Mouse (Mus musculus): Measurements from ENCODE around the gene Pdzd7. TPM values are rescaled to one million over a fixed set of nuclear protein-coding genes. Genes with fewer than 3 reads are reported as not detected.
"Not testable (repeated sequence)": the region's sequence is repeated elsewhere in the genome, so short reads cannot be mapped to it uniquely, and the experiment has no call there.

The Pdzd7 gene
- polyA plus RNA-seq, 1 experiment from 2014 or later: not detected

GRCm38 (mm10) chr19:45044389-45044927 lies 1.1 kb downstream of the Pdzd7 start:
- Histone ChIP-seq H3K36me3 (peaks cover 4% of the 10 kb centered on the region; the same call in 1 of the 2 replicates), H3K27ac (replicated peaks) (no peak overlapping the region), H3K9ac (no peak overlapping the region), H3K4me2 (no peak overlapping the region), H3K4me3 (no peak overlapping the region), H3K27me3 (replicated peaks) (peaks cover 76% of the 10 kb centered on the region), H3K9me3 (no peaks in the 10 kb centered on the region), H3K4me1 (peaks cover 28% of the 10 kb centered on the region)
- 54% methylated on average over 11 of the region's 11 CpGs for WGBS
- no peak for ATAC-seq (ENCODE audit: extremely low read depth, insufficient number of reproducible peaks, low FRiP score, low TSS enrichment)

- no peaks in the 10 kb centered on the region for H3K36me3 ChIP-seq
- no peaks in the 10 kb centered on the region for H3K9me3 ChIP-seq
- no peak for ATAC-seq (ENCODE audit: extremely low read depth, insufficient number of reproducible peaks, low FRiP score, low TSS enrichment)
- WGBS: 32% methylated on average over 13 of the region's 13 CpGs
- H3K4me2 ChIP-seq: no peak overlapping the region
- no peaks in the 10 kb centered on the region for H3K4me1 ChIP-seq
- no peak overlapping the region for H3K9ac ChIP-seq
- no peak overlapping the region for H3K4me3 ChIP-seq
- H3K27ac ChIP-seq (replicated peaks): no peak overlapping the region
- H3K27me3 ChIP-seq (replicated peaks): peaks cover 97% of the 10 kb centered on the region
These were observed 5.3 kb downstream of the Pdzd7 start for GRCm38 (mm10) chr19:45040214-45040613.

- not testable (repeated sequence) for H3K4me3 ChIP-seq; H3K27ac ChIP-seq (replicated peaks); H3K36me3 ChIP-seq; H3K9me3 ChIP-seq; H3K4me2 ChIP-seq; H3K9ac ChIP-seq; H3K4me1 ChIP-seq; ATAC-seq (ENCODE audit: extremely low read depth, insufficient number of reproducible peaks, low FRiP score, low TSS enrichment)
- H3K27me3 ChIP-seq (replicated peaks): peaks cover 78% of the 10 kb centered on the region
- 85% methylated on average over 7 of the region's 7 CpGs for WGBS
These were observed 7.3 kb downstream of the Pdzd7 start for GRCm38 (mm10) chr19:45038198-45038597.

GRCm38 (mm10) chr19:45036867-45037266 lies 8.7 kb downstream of the Pdzd7 start:
- ATAC-seq (ENCODE audit: extremely low read depth, insufficient number of reproducible peaks, low FRiP score, low TSS enrichment): no peak
- Histone ChIP-seq H3K4me1 (peaks cover 14% of the 10 kb centered on the region), H3K9me3 (no peaks in the 10 kb centered on the region), H3K27ac (replicated peaks) (no peak overlapping the region), H3K36me3 (no peaks in the 10 kb centered on the region), H3K4me3 (no peak overlapping the region), H3K9ac (no peak overlapping the region), H3K4me2 (no peak overlapping the region), H3K27me3 (replicated peaks) (peaks cover 64% of the 10 kb centered on the region)
- 28% methylated on average over 16 of the region's 16 CpGs for whole genome bisulfite sequencing

- Histone ChIP-seq H3K4me3 (no peak overlapping the region), H3K27ac (replicated peaks) (peak overlapping the region; percentile 48; the same call in 1 of the 2 replicates), H3K9me3 (no peaks in the 10 kb centered on the region), H3K9ac (peak overlapping the region; percentile 62), H3K27me3 (replicated peaks) (peaks cover 24% of the 10 kb centered on the region), H3K36me3 (peaks cover 11% of the 10 kb centered on the region), H3K4me2 (0 out of 2 replicates have a peak overlapping the region, but pooled peaks have one; percentile 2), H3K4me1 (peaks cover 34% of the 10 kb centered on the region)
- WGBS: 43% methylated on average over 17 of the region's 17 CpGs
- no peak for ATAC-seq (ENCODE audit: extremely low read depth, insufficient number of reproducible peaks, low FRiP score, low TSS enrichment)
These were observed 12.8 kb downstream of the Pdzd7 start for GRCm38 (mm10) chr19:45032570-45033332.

GRCm38 (mm10) chr19:45031780-45032179 lies 13.7 kb downstream of the Pdzd7 start:
- no peak for ATAC-seq (ENCODE audit: extremely low read depth, insufficient number of reproducible peaks, low FRiP score, low TSS enrichment)
- WGBS: 24% methylated on average over 4 of the region's 4 CpGs
- Histone ChIP-seq H3K27ac (replicated peaks) (no peak overlapping the region), H3K9me3 (no peaks in the 10 kb centered on the region), H3K4me2 (no peak overlapping the region), H3K9ac (no peak overlapping the region; the same call in 1 of the 2 replicates), H3K27me3 (replicated peaks) (peaks cover 16% of the 10 kb centered on the region), H3K4me1 (peaks cover 37% of the 10 kb centered on the region), H3K36me3 (peaks cover 21% of the 10 kb centered on the region), H3K4me3 (no peak overlapping the region)

GRCm38 (mm10) chr19:45030746-45031693 lies 14.5 kb downstream of the Pdzd7 start:
- WGBS: 36% methylated on average over 20 of the region's 20 CpGs

GRCm38 (mm10) chr19:45030111-45030510 lies 15.4 kb downstream of the Pdzd7 start:
- H3K27ac ChIP-seq (replicated peaks): 0 out of 2 replicates have a peak overlapping the region, but pooled peaks have one; percentile 8
- H3K4me2 ChIP-seq: peak overlapping the region; percentile 66
- H3K4me1 ChIP-seq: peaks cover 37% of the 10 kb centered on the region
- H3K9me3 ChIP-seq: no peaks in the 10 kb centered on the region
- H3K27me3 ChIP-seq (replicated peaks): no peaks in the 10 kb centered on the region
- peak overlapping the region; percentile 68 for H3K9ac ChIP-seq
- no peak for ATAC-seq (ENCODE audit: extremely low read depth, insufficient number of reproducible peaks, low FRiP score, low TSS enrichment)
- no peak overlapping the region for H3K4me3 ChIP-seq
- peaks cover 38% of the 10 kb centered on the region for H3K36me3 ChIP-seq
- WGBS: 27% methylated on average over 8 of the region's 8 CpGs

More at GRCm38 (mm10) chr19:45030746-45031693, 14.5 kb downstream of the Pdzd7 start:
- peaks cover 29% of the 10 kb centered on the region for H3K36me3 ChIP-seq
- H3K4me1 ChIP-seq: peaks cover 37% of the 10 kb centered on the region
- peak overlapping the region; percentile 68 for H3K9ac ChIP-seq
- peaks cover 9% of the 10 kb centered on the region for H3K27me3 ChIP-seq (replicated peaks)
- no peaks in the 10 kb centered on the region for H3K9me3 ChIP-seq
- H3K27ac ChIP-seq (replicated peaks): no peak overlapping the region
- no peak for ATAC-seq (ENCODE audit: extremely low read depth, insufficient number of reproducible peaks, low FRiP score, low TSS enrichment)
- peak overlapping the region; percentile 66 for H3K4me2 ChIP-seq
- H3K4me3 ChIP-seq: peak overlapping the region; percentile 30

- H3K36me3 ChIP-seq: peaks cover 43% of the 10 kb centered on the region
- no peaks in the 10 kb centered on the region for H3K9me3 ChIP-seq
- no peak overlapping the region for H3K27ac ChIP-seq (replicated peaks)
- H3K9ac ChIP-seq: no peak overlapping the region
- no peaks in the 10 kb centered on the region for H3K27me3 ChIP-seq (replicated peaks)
- no peak overlapping the region for H3K4me2 ChIP-seq
- WGBS: 56% methylated on average over 8 of the region's 9 CpGs
- ATAC-seq (ENCODE audit: extremely low read depth, insufficient number of reproducible peaks, low FRiP score, low TSS enrichment): no peak
- H3K4me1 ChIP-seq: peaks cover 37% of the 10 kb centered on the region
- no peak overlapping the region for H3K4me3 ChIP-seq
These were observed 15.9 kb downstream of the Pdzd7 start for GRCm38 (mm10) chr19:45029571-45029970.

- peaks cover 50% of the 10 kb centered on the region for H3K36me3 ChIP-seq
- no peak overlapping the region for H3K27ac ChIP-seq (replicated peaks)
- H3K9ac ChIP-seq: 0 out of 2 replicates have a peak overlapping the region, but pooled peaks have one; percentile 28
- ATAC-seq (ENCODE audit: extremely low read depth, insufficient number of reproducible peaks, low FRiP score, low TSS enrichment): no peak
- no peak overlapping the region for H3K4me3 ChIP-seq
- H3K9me3 ChIP-seq: no peaks in the 10 kb centered on the region
- WGBS: 45% methylated on average over 19 of the region's 19 CpGs
- peaks cover 37% of the 10 kb centered on the region for H3K4me1 ChIP-seq
- H3K4me2 ChIP-seq: no peak overlapping the region
- no peaks in the 10 kb centered on the region for H3K27me3 ChIP-seq (replicated peaks)
These were observed 16.8 kb downstream of the Pdzd7 start for GRCm38 (mm10) chr19:45028746-45029145.

GRCm38 (mm10) chr19:45027848-45028247 lies 17.7 kb downstream of the Pdzd7 start:
- no peak for ATAC-seq (ENCODE audit: extremely low read depth, insufficient number of reproducible peaks, low FRiP score, low TSS enrichment)
- no peak overlapping the region for H3K4me2 ChIP-seq
- 87% methylated on average over 6 of the region's 6 CpGs for WGBS
- H3K36me3 ChIP-seq: peaks cover 59% of the 10 kb centered on the region
- no peak overlapping the region for H3K4me3 ChIP-seq
- H3K9me3 ChIP-seq: no peaks in the 10 kb centered on the region
- no peak overlapping the region for H3K9ac ChIP-seq
- no peak overlapping the region for H3K27ac ChIP-seq (replicated peaks)
- no peaks in the 10 kb centered on the region for H3K27me3 ChIP-seq (replicated peaks)
- H3K4me1 ChIP-seq: peaks cover 35% of the 10 kb centered on the region

All from heart, embryonic 13.5 days (tissue).